14 mouse cellular contexts compared by ENCODE assay signal in the genomic region with DNA sequence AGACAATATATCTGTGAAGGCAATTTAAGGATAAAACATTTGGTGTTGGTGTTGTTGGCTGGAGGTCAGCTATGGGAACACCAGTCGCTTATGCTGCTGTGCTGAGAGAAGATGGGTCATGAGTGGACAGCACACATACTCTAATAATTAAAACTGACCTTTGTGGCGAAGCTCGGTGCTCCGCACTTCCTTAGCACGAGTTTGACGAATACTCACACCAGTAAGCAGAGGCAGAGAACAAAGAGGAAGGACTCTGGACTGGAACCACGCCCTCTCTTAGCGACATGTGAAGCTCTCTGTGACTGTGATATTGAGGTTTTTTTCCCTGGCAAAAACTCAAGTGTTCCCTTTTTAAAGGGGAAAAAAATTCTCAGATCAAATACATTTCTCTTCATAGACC. TPM values are rescaled to one million over a fixed set of nuclear protein-coding genes. Genes with fewer than 3 reads are reported as not detected.
"Had no signal": no experiment of that assay in that cellular context is flagged by ENCODE, and none has a peak within 500 bp of the region (broad histone marks: within the 10 kb centered on the region; RNA-seq: fewer than 3 reads in every experiment).

No protein-coding gene starts in this region.

- H3K4me3 ChIP-seq: kidney, embryonic 15.5 days; limb, embryonic 13.5 days; megakaryocyte, embryonic 14.5 days; midbrain, embryonic 15.5 days; neural tube, embryonic 13.5 days had no signal

- H3K4me1 ChIP-seq: kidney, embryonic 15.5 days; limb, embryonic 13.5 days; megakaryocyte, embryonic 14.5 days; midbrain, embryonic 15.5 days; neural tube, embryonic 13.5 days had no signal

- H3K36me3 ChIP-seq: kidney, embryonic 15.5 days; limb, embryonic 13.5 days; midbrain, embryonic 15.5 days; neural tube, embryonic 13.5 days had no signal

- DNase-seq: kidney, adult 2 months; kidney, postnatal 14 days; left cerebral cortex, postnatal 4 days; lung, embryonic 14.5 days; thymus, postnatal 4 days had no signal

- H3K27ac ChIP-seq: kidney, embryonic 15.5 days; limb, embryonic 13.5 days; liver, embryonic 14.5 days; midbrain, embryonic 15.5 days; neural tube, embryonic 13.5 days had no signal

- H3K9me3 ChIP-seq: kidney, embryonic 15.5 days; limb, embryonic 13.5 days; megakaryocyte, embryonic 14.5 days; midbrain, embryonic 15.5 days; neural tube, embryonic 13.5 days had no signal

- H3K27me3 ChIP-seq: kidney, embryonic 15.5 days; limb, embryonic 13.5 days; midbrain, embryonic 15.5 days; neural tube, embryonic 13.5 days had no signal

- H3K4me2 ChIP-seq: kidney, embryonic 15.5 days; limb, embryonic 13.5 days; lung, embryonic 14.5 days; midbrain, embryonic 11.5 days; midbrain, embryonic 15.5 days; neural tube, embryonic 13.5 days had no signal

- ATAC-seq: midbrain, embryonic 15.5 days had no signal

- H3K9ac ChIP-seq: kidney, embryonic 15.5 days; limb, embryonic 13.5 days; liver, embryonic 14.5 days; lung, embryonic 14.5 days; midbrain, embryonic 15.5 days; neural tube, embryonic 13.5 days had no signal

RNA-seq across cellular contexts. Expression of a gene that starts 20.5 kb away (rescaled TPM):
- total RNA-seq: left cerebral cortex, postnatal 4 days; liver, adult 2 months had no signal
- polyA plus RNA-seq: large intestine, adult 2 months; liver, adult 2 months; liver, embryonic 14.5 days; midbrain, embryonic 11.5 days; midbrain, embryonic 15.5 days; neural tube, embryonic 13.5 days had no signal
